Mouse (Mus musculus) brain, embryonic 14.5 days (tissue): ENCODE data around the gene Rasgrf2.

Experiments used
- CTCF ChIP-seq: fragments of 200-500 bp; IDR thresholded peaks from 2 replicates; pipeline ENCODE4 v1.5.1; 2012; ENCODE audit warnings: inconsistent platforms, mild to moderate bottlenecking, moderate library complexity, borderline replicate concordance; ENCODE audit not compliant: insufficient read depth, insufficient read length; ENCODE audit errors: extremely low read depth
- POLR2A ChIP-seq: fragments of 200-500 bp; IDR thresholded peaks from 2 replicates; pipeline ENCODE4 v1.6.1; 2012; ENCODE audit warnings: mild to moderate bottlenecking, inconsistent platforms, borderline replicate concordance; ENCODE audit not compliant: poor library complexity, insufficient read depth, insufficient read length, severe bottlenecking; ENCODE audit errors: extremely low read depth

GRCm38 (mm10) chr13:92041584-92042563 is 89.6 kb downstream of the Rasgrf2 start:
- TF ChIP-seq CTCF (no peak), POLR2A (no peak)
